Comparison of ENCODE assay signal across 15 mouse cellular contexts in genomic region chr17:64172474-64172873, GRCm38 (mm10).
"Had no signal": no experiment of that assay in that cellular context is flagged by ENCODE, and none has a peak within 500 bp of the region (broad histone marks: within the 10 kb centered on the region; RNA-seq: fewer than 3 reads in every experiment).

No protein-coding gene starts in this region.

- H3K4me3 ChIP-seq: neural tube, embryonic 15.5 days; stomach, embryonic 15.5 days had no signal

- H3K9me3 ChIP-seq: stomach, embryonic 15.5 days had no signal

- H3K4me1 ChIP-seq: neural tube, embryonic 15.5 days; stomach, embryonic 15.5 days had no signal

- H3K27ac ChIP-seq: neural tube, embryonic 15.5 days; stomach, embryonic 15.5 days; stomach, postnatal 0 days had no signal

- H3K27me3 ChIP-seq: neural tube, embryonic 15.5 days; stomach, embryonic 15.5 days had no signal

- H3K36me3 ChIP-seq: neural tube, embryonic 15.5 days; stomach, embryonic 15.5 days had no signal

- DNase-seq: retina, postnatal 1 day; right cerebral cortex, adult 18-20 months; right cerebral cortex, postnatal 14 days; right cerebral cortex, postnatal 25 days; right cerebral cortex, postnatal 4 days; spleen, adult 18-20 months; thymus, adult 18-20 months; thymus, adult 2 months; thymus, postnatal 14 days; thymus, postnatal 25 days; thymus, postnatal 36 days; thymus, postnatal 4 days had no signal
